Mouse (Mus musculus) liver, embryonic 14.5 days (tissue): ENCODE data around the gene Gak.

Experiments
- CTCF ChIP-seq: IDR thresholded peaks from 2 replicates; pipeline ENCODE4 v1.5.1; 2016; ENCODE audit warnings: antibody characterized with exemption, low read depth, control low read depth
- EP300 ChIP-seq: IDR thresholded peaks from 2 replicates; pipeline ENCODE4 v1.6.1; 2016; ENCODE audit warnings: antibody characterized with exemption, low read depth

- TF ChIP-seq CTCF (no peak), EP300 (no peak)
These were observed 38.9 kb upstream of the Gak start for GRCm38 (mm10) chr5:108668387-108668932.
